Mouse (Mus musculus) intestine, embryonic 16.5 days (tissue): ENCODE measurements at regions not wholly inside any gene's neighbourhood (a gene's known extent, or its start where the extent isn't known, plus 50 kb on each side); places are given as distances from the start of the nearest gene placed in this dataset.

Experiments used
- ATAC-seq: fragments of 200-750 bp; cut with Nextera tagmentation; 2 replicates; pipeline ENCODE4 v1.8.0; 2017; ENCODE audit warnings: moderate TSS enrichment, moderate library complexity
- H3K27ac ChIP-seq: fragments of 300-500 bp; sonication (generic); 2 replicates; pipeline ENCODE4 v1.5.1; 2014; ENCODE audit warnings: mild to moderate bottlenecking, low read length
- H3K27me3 ChIP-seq: fragments of 300-500 bp; sonication (generic); replicated peaks from 2 replicates; pipeline ENCODE4 v1.6.1; 2014; ENCODE audit warnings: low read length, control low read depth, mixed read lengths; ENCODE audit not compliant: control insufficient read depth, insufficient read depth
- H3K36me3 ChIP-seq: fragments of 300-500 bp; sonication (generic); 2 replicates; pipeline ENCODE4 v1.6.1; 2014; ENCODE audit warnings: low read length, control low read depth; ENCODE audit not compliant: control insufficient read depth, insufficient read depth
- H3K4me1 ChIP-seq: fragments of 300-500 bp; sonication (generic); 2 replicates; pipeline ENCODE4 v1.6.1; 2014; ENCODE audit warnings: low read length, control low read depth, mixed read lengths; ENCODE audit not compliant: control insufficient read depth, insufficient read depth
- H3K4me2 ChIP-seq: fragments of 300-500 bp; sonication (generic); 2 replicates; pipeline ENCODE4 v1.6.1; 2014; ENCODE audit warnings: low read depth, low read length, control low read depth
- H3K4me3 ChIP-seq: fragments of 300-500 bp; sonication (generic); 2 replicates; pipeline ENCODE4 v1.5.1; 2014; ENCODE audit warnings: mild to moderate bottlenecking, low read length
- H3K9ac ChIP-seq: fragments of 300-500 bp; sonication (generic); 2 replicates; pipeline ENCODE4 v1.6.1; 2014; ENCODE audit warnings: low read depth, low read length
- H3K9me3 ChIP-seq: fragments of 300-500 bp; sonication (generic); 2 replicates; pipeline ENCODE4 v1.6.1; 2016; ENCODE audit warnings: low read length, control low read depth; ENCODE audit not compliant: control insufficient read depth
- WGBS: fragments of 180-500 bp; shearing (Covaris S2); extraction: QIAGEN DNeasy Blood & Tissue Kit; methylation state at CpG from one replicate; pipeline ENCODE4 v1.1.7; 2014; 5-methylcytosine and 5-hydroxymethylcytosine counted together

DNA sequence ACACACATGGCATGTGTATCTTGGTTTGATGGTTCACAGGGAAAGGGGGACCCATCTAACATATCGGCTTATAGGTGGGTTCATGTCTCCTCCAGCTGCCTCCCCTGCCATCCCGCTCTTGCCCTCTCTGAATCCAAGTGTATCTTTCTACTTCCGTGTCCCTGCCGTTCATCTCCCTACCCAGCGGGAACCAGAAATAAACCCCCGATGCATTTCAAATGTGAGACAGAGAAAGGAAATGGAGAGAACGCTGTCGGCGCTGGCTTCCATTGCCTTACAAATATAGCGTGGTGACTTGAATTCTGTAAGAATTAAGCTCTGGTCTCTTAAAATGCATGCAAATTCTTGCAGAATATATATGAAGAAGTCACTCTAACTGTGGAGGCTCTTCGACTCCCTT is 379.2 kb downstream of the Vrk1 start:
- H3K4me1 ChIP-seq = no peaks in the 10 kb centered on the region
- H3K27me3 ChIP-seq = no peaks in the 10 kb centered on the region
- H3K4me2 ChIP-seq = no peak overlapping the region
- H3K27ac ChIP-seq = no peak overlapping the region
- WGBS = 92% methylated on average over 11 of the region's 11 CpGs
- H3K4me3 ChIP-seq = no peak overlapping the region
- H3K36me3 ChIP-seq = no peaks in the 10 kb centered on the region
- H3K9me3 ChIP-seq = no peaks in the 10 kb centered on the region
- no peak for ATAC-seq
- H3K9ac ChIP-seq = no peak overlapping the region

DNA sequence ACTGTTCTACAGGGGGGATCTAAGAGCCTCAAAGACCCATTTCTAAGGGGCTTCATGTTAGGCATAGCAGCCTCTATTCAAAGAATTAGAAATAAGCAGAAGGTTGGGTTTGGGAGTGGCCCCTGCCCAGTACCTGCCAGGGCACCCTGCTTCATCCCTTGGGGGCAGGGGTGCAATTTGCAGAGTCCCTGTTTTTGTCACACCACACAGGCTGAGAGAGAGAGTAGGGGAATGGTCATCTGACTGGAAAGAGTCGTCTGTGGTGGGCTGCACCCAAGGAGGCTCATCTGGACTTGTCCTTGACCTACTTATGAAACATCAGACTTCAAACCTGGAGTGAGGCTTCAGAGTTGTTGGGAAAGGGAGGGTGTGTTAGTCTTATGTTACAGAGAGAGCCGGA is 382.3 kb downstream of the Vrk1 start:
- no peaks in the 10 kb centered on the region for H3K36me3 ChIP-seq
- H3K27ac ChIP-seq = no peak overlapping the region
- no peaks in the 10 kb centered on the region for H3K4me1 ChIP-seq
- ATAC-seq = no peak
- no peaks in the 10 kb centered on the region for H3K9me3 ChIP-seq
- H3K27me3 ChIP-seq = no peaks in the 10 kb centered on the region
- 68% methylated on average over 2 of the region's 2 CpGs for WGBS
- no peak overlapping the region for H3K9ac ChIP-seq
- H3K4me3 ChIP-seq = no peak overlapping the region
- no peak overlapping the region for H3K4me2 ChIP-seq

DNA sequence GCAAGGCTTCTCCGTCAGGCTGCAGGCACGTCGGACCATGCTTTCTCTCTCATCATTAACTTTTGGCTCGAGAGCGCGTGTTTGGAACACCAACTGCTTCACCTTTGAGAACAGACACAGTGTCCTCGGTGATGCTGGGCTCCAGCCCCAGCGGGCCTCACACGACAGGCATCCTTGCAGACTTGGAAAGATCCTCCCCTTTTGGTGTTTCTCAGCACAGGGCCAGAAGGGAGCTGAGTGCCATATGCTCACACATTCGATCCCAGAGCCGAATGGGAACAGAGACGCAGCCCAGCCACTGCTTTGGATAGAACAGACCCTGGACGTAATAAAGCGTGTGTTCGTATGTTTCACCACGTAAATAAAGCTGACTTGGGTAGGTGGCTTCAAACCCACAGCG is 389.1 kb downstream of the Vrk1 start:
- Histone ChIP-seq H3K9me3 (no peaks in the 10 kb centered on the region), H3K9ac (no peak overlapping the region), H3K4me3 (no peak overlapping the region), H3K4me2 (no peak overlapping the region), H3K27ac (no peak overlapping the region), H3K4me1 (no peaks in the 10 kb centered on the region), H3K36me3 (no peaks in the 10 kb centered on the region), H3K27me3 (no peaks in the 10 kb centered on the region)
- WGBS = 82% methylated on average over 17 of the region's 17 CpGs
- no peak for ATAC-seq

DNA sequence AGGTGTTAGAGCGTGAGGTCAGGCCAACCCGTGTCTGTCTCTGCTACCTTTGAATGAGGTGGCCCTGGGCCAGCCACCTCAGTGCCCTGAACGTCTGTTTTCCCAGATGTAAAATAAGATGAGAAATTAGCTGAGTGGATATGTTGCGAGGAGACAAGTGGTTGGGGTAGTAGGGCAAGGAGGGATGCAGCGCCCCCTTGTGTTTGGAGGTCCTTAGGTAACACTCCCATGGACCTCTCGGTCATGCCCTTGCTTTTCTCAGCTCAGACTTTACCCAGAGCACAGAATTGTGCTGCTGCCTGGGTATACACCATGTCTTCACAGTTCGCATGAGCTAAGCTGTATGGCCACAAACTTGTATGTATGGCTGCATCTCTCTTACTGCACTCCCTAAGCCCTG is 401.0 kb downstream of the Vrk1 start:
- no peak for ATAC-seq
- WGBS = 83% methylated on average over 7 of the region's 7 CpGs
- H3K4me2 ChIP-seq = no peak overlapping the region
- H3K4me1 ChIP-seq = no peaks in the 10 kb centered on the region
- H3K9ac ChIP-seq = no peak overlapping the region
- H3K4me3 ChIP-seq = no peak overlapping the region
- no peak overlapping the region for H3K27ac ChIP-seq
- no peaks in the 10 kb centered on the region for H3K27me3 ChIP-seq
- no peaks in the 10 kb centered on the region for H3K36me3 ChIP-seq
- H3K9me3 ChIP-seq = no peaks in the 10 kb centered on the region

DNA sequence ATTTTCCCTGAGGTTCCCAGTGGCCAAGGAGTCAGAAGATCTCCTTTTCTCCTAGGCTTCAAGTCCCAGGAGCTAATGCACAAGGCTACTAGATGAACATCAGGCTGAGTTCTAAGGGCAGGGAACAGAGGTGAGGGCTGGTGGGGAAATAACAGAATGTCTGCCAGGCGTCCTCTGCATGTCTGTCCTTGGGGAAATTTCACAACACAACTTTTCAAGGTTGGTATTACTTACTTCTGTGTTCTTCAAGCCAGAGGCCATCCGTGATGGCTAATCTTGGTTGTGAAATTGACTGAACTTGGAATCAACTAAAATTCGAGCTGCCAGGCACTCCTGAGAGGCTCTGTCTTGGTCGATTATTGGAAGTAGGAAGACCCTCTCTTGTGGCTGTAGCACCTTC is 416.6 kb downstream of the Vrk1 start:
- Histone ChIP-seq H3K27ac (no peak overlapping the region), H3K4me2 (no peak overlapping the region), H3K4me3 (no peak overlapping the region), H3K36me3 (no peaks in the 10 kb centered on the region), H3K27me3 (no peaks in the 10 kb centered on the region), H3K4me1 (no peaks in the 10 kb centered on the region), H3K9ac (no peak overlapping the region), H3K9me3 (no peaks in the 10 kb centered on the region)
- 69% methylated on average over 4 of the region's 4 CpGs for WGBS
- ATAC-seq = no peak

DNA sequence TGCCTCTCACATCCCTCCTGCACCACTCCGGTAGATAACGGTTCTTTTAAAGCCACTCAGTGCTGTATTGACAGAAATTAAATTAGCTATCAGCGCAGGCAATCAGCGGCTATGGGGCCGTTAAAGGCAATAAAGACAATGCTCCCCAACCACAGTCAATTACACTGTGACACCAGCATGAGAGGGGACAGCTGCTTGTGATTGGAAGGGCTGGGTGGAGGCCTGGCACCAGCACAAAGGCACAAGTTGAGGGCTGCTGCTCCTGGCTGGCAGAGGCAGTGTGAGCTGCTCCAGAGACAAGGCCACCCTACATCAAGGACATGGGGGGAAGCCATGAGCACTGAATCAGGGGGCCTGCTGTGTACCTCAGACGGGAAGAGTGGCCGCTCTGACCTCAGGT is 420.0 kb downstream of the Vrk1 start:
- Histone ChIP-seq H3K9me3 (no peaks in the 10 kb centered on the region), H3K4me1 (no peaks in the 10 kb centered on the region), H3K4me3 (no peak overlapping the region), H3K36me3 (no peaks in the 10 kb centered on the region), H3K4me2 (no peak overlapping the region), H3K27me3 (no peaks in the 10 kb centered on the region), H3K27ac (no peak overlapping the region), H3K9ac (no peak overlapping the region)
- 35% methylated on average over 7 of the region's 7 CpGs for WGBS
- no peak for ATAC-seq

DNA sequence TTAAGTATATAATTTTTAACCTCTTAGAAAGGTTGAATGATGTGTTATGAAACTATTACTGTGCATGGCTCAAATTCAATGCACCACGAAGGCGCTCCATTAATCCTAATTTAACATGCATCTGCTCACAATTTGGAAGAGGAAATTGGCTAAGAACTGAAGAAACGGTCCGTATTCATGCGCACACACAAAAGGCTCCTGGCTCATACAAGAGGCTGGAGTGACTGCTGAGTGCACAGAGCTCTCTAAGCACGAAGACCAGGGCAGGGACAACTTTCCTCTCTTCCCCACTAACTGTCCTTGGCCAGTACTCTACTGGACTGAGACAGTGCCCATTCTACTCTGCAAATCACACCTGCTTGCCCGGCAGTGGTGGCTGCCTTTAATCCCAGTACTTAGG is 435.1 kb downstream of the Vrk1 start:
- no peaks in the 10 kb centered on the region for H3K27me3 ChIP-seq
- no peak overlapping the region for H3K9ac ChIP-seq
- no peaks in the 10 kb centered on the region for H3K36me3 ChIP-seq
- H3K27ac ChIP-seq = no peak overlapping the region
- H3K4me1 ChIP-seq = no peaks in the 10 kb centered on the region
- no peaks in the 10 kb centered on the region for H3K9me3 ChIP-seq
- 76% methylated on average over 7 of the region's 7 CpGs for WGBS
- H3K4me2 ChIP-seq = no peak overlapping the region
- no peak overlapping the region for H3K4me3 ChIP-seq
- ATAC-seq = no peak

DNA sequence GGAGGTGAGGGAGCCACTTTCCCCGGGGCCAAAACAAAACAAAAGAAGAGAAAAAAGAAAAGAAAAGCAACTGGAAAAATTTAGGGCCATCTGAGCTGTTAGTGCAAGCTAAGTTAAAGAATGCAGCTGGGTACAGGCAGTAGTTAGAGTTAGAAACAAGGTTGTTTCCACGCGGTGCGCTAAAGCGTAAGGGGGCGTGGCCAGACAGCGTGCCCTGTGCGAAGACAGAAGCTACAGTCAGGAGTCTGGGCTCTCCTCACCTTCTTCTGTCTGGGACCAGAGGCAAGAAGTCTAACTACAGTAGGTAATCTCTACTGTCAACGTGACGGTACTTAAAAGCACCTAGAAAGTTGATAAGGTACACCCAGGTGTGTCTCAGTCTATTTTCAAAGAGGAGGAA is 435.9 kb downstream of the Vrk1 start:
- Histone ChIP-seq H3K4me3 (no peak overlapping the region), H3K27me3 (no peaks in the 10 kb centered on the region), H3K4me2 (no peak overlapping the region), H3K36me3 (no peaks in the 10 kb centered on the region), H3K9ac (no peak overlapping the region), H3K27ac (no peak overlapping the region), H3K9me3 (no peaks in the 10 kb centered on the region), H3K4me1 (no peaks in the 10 kb centered on the region)
- ATAC-seq = no peak
- WGBS = 62% methylated on average over 10 of the region's 10 CpGs

DNA sequence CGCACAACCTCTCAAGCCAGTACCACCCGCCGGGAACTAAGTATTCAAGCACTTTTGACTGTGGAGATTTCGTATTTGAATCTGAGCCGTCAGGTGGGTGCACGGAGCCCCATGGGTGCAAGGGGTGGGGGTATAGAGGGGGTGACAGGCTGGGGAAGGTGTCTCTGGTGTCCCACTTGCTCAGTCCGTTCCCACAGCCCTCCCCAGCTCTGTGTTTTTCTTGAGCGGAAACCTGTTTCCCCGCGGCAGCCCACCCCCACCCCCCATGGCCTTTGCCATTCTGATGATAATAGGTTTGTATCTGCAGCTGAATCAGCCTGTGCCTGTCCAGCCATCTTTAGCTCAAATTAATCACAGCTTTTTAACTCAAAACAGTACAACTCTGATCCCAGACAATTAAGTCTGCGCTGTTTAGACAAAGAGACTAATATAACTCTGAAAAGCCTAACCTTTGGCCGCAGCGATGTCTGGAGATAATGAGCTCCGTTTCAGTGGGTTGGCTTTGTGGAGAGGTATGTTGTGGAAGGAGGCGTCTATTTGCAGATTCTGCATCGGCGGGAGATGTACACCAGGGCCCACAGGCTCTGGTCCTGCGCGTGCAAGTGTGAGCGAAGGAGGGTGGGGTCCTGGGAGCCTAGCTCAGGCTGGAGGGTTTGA is 437.0 kb downstream of the Vrk1 start:
- Histone ChIP-seq H3K27ac (no peak overlapping the region), H3K9ac (no peak overlapping the region)
- ATAC-seq = no peak

DNA sequence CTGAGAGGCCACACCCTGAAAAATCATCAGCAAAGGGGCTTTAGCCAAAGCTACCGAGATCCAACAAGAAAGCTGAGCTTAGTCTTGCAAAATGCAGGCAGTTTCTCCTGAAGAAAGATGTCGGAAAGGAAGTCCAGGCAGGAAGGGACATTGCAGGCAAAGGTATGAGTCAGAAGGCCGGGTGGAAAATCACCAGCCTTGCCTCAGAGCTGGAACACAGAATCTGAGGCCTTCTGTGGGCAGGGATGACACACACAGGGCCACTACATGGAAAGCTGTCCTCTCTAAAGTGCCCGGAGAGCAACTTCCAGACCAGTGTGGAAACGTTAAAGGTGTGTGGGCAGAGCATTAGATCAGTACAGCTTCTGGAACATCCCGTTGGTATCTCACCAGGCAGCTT is 438.5 kb downstream of the Vrk1 start:
- 84% methylated on average over 6 of the region's 6 CpGs for WGBS
- H3K4me1 ChIP-seq = no peaks in the 10 kb centered on the region
- ATAC-seq = no peak

More for the DNA sequence above, 437.0 kb downstream of the Vrk1 start:
- H3K4me1 ChIP-seq = no peaks in the 10 kb centered on the region
- no peaks in the 10 kb centered on the region for H3K27me3 ChIP-seq
- H3K4me2 ChIP-seq = no peak overlapping the region
- WGBS = 63% methylated on average over 20 of the region's 20 CpGs
- no peak overlapping the region for H3K4me3 ChIP-seq
- H3K36me3 ChIP-seq = no peaks in the 10 kb centered on the region
- no peaks in the 10 kb centered on the region for H3K9me3 ChIP-seq

More for the DNA sequence above, 438.5 kb downstream of the Vrk1 start:
- Histone ChIP-seq H3K4me3 (no peak overlapping the region), H3K27ac (no peak overlapping the region), H3K4me2 (no peak overlapping the region), H3K9me3 (no peaks in the 10 kb centered on the region), H3K27me3 (no peaks in the 10 kb centered on the region), H3K9ac (no peak overlapping the region), H3K36me3 (no peaks in the 10 kb centered on the region)
